Mouse (Mus musculus): ENCODE measurements around the gene Qrich1. TPM values are rescaled to one million over a fixed set of nuclear protein-coding genes. Genes with fewer than 3 reads are reported as not detected.

Qrich1 gene
- polyA plus RNA-seq, 1 experiment from 2014 or later, result 85.1 TPM

DNA sequence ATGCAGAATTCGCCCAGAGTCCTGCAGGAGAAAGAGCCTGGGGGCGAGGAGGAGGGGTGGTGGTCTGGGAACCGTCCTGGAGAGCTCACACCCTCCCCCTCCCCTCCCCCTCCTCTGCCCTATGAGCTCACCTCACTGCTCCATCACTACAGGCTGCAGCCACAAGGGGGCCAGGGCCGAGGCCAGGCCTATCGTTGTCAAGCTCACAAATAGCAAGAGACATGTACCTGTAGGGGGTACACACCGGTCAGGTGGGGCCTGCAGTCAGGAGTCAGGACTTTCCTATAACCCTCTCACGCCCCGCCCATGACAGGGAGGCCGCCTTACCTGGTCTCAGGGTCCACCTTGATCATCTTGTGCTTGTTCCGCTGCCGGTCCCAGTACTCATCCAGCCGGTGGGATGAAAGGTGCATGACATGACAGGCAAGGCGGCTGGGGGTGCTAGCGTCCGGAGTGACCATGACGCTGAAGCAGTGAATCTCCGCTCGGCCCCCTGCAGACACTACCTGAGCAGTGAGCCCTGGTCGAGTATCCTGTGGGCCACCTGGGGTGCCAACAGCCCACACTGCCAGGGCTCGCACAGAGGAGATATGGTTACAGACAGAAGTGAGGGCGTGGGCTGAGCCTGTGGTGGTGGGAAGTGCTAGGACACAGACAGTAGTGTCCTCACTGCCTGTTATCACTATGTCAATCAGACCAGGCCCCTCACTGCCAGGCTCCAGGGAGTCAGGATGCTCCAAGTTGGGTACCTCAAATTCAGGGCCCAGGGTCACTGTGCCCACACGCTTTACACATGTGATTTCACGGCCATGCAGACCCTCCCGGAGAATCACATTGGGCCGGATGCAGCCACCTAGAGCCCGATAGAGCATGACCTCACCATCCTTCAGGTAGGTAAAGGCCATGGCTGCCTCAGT, 57.4 kb downstream of the Qrich1 start:
- Histone ChIP-seq H3K36me3 (ENCODE audit: control insufficient read depth, insufficient read depth, low read length) (peaks cover 58% of the 10 kb centered on the region), H3K27ac (replicated peaks in 1 of 2; ENCODE audit: control insufficient read depth in 1 of 2, insufficient read depth in 1 of 2, low read depth in 2 of 2, low read length in 2 of 2) (no peak overlapping the region), H3K27me3 (ENCODE audit: control insufficient read depth, insufficient read depth, low read length) (no peaks in the 10 kb centered on the region), H3K9ac (ENCODE audit: low read length) (no peak overlapping the region), H3K4me3 (ENCODE audit: control insufficient read depth in 1 of 2, insufficient read depth in 1 of 2, low read depth in 1 of 2, low read length in 2 of 2) (no peak overlapping the region), H3K4me1 (ENCODE audit: control insufficient read depth in 2 of 2, insufficient read depth in 2 of 2, low read length in 2 of 2) (peaks cover 18 to 35% of the 10 kb centered on the region in 2 experiments), H3K9me3 (ENCODE audit: control insufficient read depth, low read length) (no peaks in the 10 kb centered on the region), H3K4me2 (ENCODE audit: low read length) (no peak overlapping the region)
- no peak for ATAC-seq (ENCODE audit: insufficient number of reproducible peaks, insufficient read depth, low FRiP score, low read depth)
- 47% methylated on average over 26 of the region's 26 CpGs for WGBS

GRCm38 (mm10) chr9:108574921-108575320, 58.3 kb downstream of the Qrich1 start:
- ATAC-seq (ENCODE audit: insufficient number of reproducible peaks, insufficient read depth, low FRiP score, low read depth), result no peak

DNA sequence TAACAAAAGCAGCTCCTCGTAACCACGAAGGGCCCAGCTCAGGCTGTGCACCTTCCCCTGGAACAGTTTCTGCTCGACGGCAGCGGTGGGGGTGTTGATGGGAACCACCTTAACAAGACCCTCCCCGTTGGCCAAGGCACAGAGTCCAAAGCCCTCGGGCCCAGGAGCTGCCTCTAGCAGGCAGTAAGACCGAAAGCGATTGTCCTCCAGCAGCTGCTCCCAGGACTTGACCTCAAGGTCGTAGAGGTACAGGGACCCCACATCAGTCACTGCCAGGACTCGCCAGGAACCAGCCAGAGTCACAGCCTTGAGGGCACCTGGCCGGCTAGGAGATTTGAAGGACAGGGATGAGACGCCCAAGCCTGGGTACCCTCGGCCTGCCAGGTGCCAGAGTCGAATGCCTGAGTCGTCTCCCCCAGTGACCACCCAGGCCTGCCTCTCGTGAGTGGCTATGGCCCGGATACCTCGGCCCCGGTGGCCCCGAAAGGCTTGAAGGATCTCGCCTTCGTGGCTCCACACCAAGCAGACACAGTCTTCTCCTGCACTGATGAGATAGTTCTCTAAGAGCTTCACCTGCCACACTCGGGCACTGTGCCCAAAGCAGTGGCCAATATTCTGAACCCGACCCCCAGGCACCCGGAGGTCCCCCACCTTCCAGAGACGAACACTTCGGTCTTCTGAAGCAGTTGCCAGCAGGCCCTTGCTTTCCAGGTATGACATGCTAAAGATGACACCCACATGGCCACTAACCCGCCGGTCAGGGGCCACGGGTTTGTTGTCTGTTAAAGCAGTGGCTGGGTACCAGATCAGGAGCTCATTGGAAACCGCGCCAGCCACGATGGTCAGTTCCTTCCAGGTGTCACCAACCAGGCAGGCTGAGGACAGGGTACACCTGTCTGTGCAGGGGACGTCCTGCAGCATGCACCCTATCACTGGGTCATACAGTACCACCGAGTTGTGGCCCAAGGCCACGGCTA, 59.0 kb downstream of the Qrich1 start:
- Histone ChIP-seq H3K27me3 (ENCODE audit: control insufficient read depth, insufficient read depth, low read length) (no peaks in the 10 kb centered on the region), H3K4me2 (ENCODE audit: low read length) (no peak overlapping the region), H3K4me3 (ENCODE audit: control insufficient read depth in 1 of 2, insufficient read depth in 1 of 2, low read depth in 1 of 2, low read length in 2 of 2) (no peak overlapping the region), H3K27ac (replicated peaks in 1 of 2; ENCODE audit: control insufficient read depth in 1 of 2, insufficient read depth in 1 of 2, low read depth in 2 of 2, low read length in 2 of 2) (no peak overlapping the region), H3K9me3 (ENCODE audit: control insufficient read depth, low read length) (no peaks in the 10 kb centered on the region), H3K36me3 (ENCODE audit: control insufficient read depth, insufficient read depth, low read length) (peaks cover 64% of the 10 kb centered on the region), H3K9ac (ENCODE audit: low read length) (no peak overlapping the region), H3K4me1 (ENCODE audit: control insufficient read depth in 2 of 2, insufficient read depth in 2 of 2, low read length in 2 of 2) (peaks cover 21 to 35% of the 10 kb centered on the region in 2 experiments)
- no peak for ATAC-seq (ENCODE audit: insufficient number of reproducible peaks, insufficient read depth, low FRiP score, low read depth)
- WGBS, result 87% methylated on average over 37 of the region's 37 CpGs

More at GRCm38 (mm10) chr9:108574921-108575320, 58.3 kb downstream of the Qrich1 start:
- no peak overlapping the region for H3K9ac ChIP-seq (ENCODE audit: low read length)
- peaks cover 58% of the 10 kb centered on the region for H3K36me3 ChIP-seq (ENCODE audit: control insufficient read depth, insufficient read depth, low read length)
- H3K27ac ChIP-seq (replicated peaks in 1 of 2; ENCODE audit: control insufficient read depth in 1 of 2, insufficient read depth in 1 of 2, low read depth in 2 of 2, low read length in 2 of 2), result no peak overlapping the region
- H3K27me3 ChIP-seq (ENCODE audit: control insufficient read depth, insufficient read depth, low read length), result no peaks in the 10 kb centered on the region
- H3K4me3 ChIP-seq (ENCODE audit: control insufficient read depth in 1 of 2, insufficient read depth in 1 of 2, low read depth in 1 of 2, low read length in 2 of 2), result no peak overlapping the region
- peaks cover 24 to 39% of the 10 kb centered on the region in 2 experiments for H3K4me1 ChIP-seq (ENCODE audit: control insufficient read depth in 2 of 2, insufficient read depth in 2 of 2, low read length in 2 of 2)
- H3K4me2 ChIP-seq (ENCODE audit: low read length), result no peak overlapping the region
- 89% methylated on average over 12 of the region's 12 CpGs for WGBS
- no peaks in the 10 kb centered on the region for H3K9me3 ChIP-seq (ENCODE audit: control insufficient read depth, low read length)

DNA sequence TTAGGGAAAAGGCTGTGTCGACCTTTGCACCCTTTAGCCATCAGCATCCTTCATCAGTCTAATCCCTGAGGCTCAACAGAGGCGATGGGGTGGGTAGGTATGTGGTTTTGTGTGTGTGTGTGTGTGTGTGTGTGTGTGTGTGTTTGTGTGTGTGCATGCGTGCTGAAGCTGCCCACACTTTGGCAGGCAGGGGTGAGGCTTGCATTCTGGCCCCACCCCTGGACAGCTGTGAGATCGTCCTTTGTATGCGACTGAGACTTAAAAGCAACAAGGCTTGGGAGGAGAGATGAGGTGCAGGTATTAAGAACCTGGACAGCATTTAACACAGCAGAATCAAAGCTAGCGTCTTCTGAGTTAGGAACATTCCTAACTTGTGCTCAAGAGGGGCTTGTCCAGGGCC, 60.4 kb downstream of the Qrich1 start:
- peak overlapping the region; percentile 66 for H3K4me2 ChIP-seq (ENCODE audit: low read length)
- H3K9ac ChIP-seq (ENCODE audit: low read length), result peak overlapping the region; percentile 91
- 56% methylated on average over 6 of the region's 6 CpGs for WGBS

DNA sequence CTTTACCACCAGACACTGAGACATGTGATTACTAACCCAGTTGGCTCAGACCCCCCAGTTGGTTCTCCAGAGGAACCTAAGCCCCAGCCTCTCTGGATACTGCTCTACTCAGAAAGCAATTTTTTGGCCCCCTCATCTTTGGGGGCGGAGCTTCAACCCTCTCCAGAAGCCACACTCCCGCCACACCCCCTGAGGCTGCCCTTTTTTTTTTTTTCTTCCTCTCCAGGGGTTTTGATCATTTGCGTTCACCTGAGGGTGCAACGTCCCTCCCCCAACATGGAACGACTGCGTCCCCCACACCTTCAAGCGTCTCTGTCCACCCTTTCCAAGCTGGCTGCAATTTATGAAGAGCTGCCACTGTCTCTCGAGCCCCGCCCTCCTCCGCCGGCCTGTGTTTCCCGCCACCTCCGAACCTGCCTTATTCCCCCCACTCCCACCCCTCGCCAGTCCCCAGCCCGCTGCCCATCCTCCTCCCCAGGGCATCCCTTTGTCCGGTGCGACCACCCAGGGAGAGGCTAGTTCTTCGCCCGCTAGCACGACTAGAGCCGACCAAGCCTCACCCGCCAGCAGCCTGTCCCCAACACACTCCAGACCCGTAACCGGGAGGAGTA, 61.4 kb downstream of the Qrich1 start:
- Histone ChIP-seq H3K4me3 (ENCODE audit: control insufficient read depth in 1 of 2, insufficient read depth in 1 of 2, low read depth in 1 of 2, low read length in 2 of 2) (peak overlapping the region; percentile 73 to 93), H3K36me3 (ENCODE audit: control insufficient read depth, insufficient read depth, low read length) (peaks cover 57% of the 10 kb centered on the region), H3K4me1 (ENCODE audit: control insufficient read depth in 2 of 2, insufficient read depth in 2 of 2, low read length in 2 of 2) (peaks cover 26 to 36% of the 10 kb centered on the region in 2 experiments), H3K27ac (replicated peaks in 1 of 2; ENCODE audit: control insufficient read depth in 1 of 2, insufficient read depth in 1 of 2, low read depth in 2 of 2, low read length in 2 of 2) (peak overlapping the region; percentile 92 to 94), H3K27me3 (ENCODE audit: control insufficient read depth, insufficient read depth, low read length) (no peaks in the 10 kb centered on the region), H3K9me3 (ENCODE audit: control insufficient read depth, low read length) (no peaks in the 10 kb centered on the region), H3K9ac (ENCODE audit: low read length) (peak overlapping the region; percentile 91), H3K4me2 (ENCODE audit: low read length) (peak overlapping the region; percentile 66)
- no peak; the same call in 1 of the 2 replicates for ATAC-seq (ENCODE audit: insufficient number of reproducible peaks, insufficient read depth, low FRiP score, low read depth)
- under 1% methylated on average over 24 of the region's 24 CpGs for WGBS

More for the DNA sequence above, 60.4 kb downstream of the Qrich1 start:
- H3K4me3 ChIP-seq (ENCODE audit: control insufficient read depth in 1 of 2, insufficient read depth in 1 of 2, low read depth in 1 of 2, low read length in 2 of 2), result peak overlapping the region in 1 of 2 experiments; percentile 73; a peak in 2 of 4 replicates
- H3K36me3 ChIP-seq (ENCODE audit: control insufficient read depth, insufficient read depth, low read length), result peaks cover 61% of the 10 kb centered on the region
- no peak for ATAC-seq (ENCODE audit: insufficient number of reproducible peaks, insufficient read depth, low FRiP score, low read depth)
- H3K27me3 ChIP-seq (ENCODE audit: control insufficient read depth, insufficient read depth, low read length), result no peaks in the 10 kb centered on the region
- no peaks in the 10 kb centered on the region for H3K9me3 ChIP-seq (ENCODE audit: control insufficient read depth, low read length)
- H3K27ac ChIP-seq (replicated peaks in 1 of 2; ENCODE audit: control insufficient read depth in 1 of 2, insufficient read depth in 1 of 2, low read depth in 2 of 2, low read length in 2 of 2), result no peak overlapping the region
- peaks cover 21 to 32% of the 10 kb centered on the region in 2 experiments for H3K4me1 ChIP-seq (ENCODE audit: control insufficient read depth in 2 of 2, insufficient read depth in 2 of 2, low read length in 2 of 2)

DNA sequence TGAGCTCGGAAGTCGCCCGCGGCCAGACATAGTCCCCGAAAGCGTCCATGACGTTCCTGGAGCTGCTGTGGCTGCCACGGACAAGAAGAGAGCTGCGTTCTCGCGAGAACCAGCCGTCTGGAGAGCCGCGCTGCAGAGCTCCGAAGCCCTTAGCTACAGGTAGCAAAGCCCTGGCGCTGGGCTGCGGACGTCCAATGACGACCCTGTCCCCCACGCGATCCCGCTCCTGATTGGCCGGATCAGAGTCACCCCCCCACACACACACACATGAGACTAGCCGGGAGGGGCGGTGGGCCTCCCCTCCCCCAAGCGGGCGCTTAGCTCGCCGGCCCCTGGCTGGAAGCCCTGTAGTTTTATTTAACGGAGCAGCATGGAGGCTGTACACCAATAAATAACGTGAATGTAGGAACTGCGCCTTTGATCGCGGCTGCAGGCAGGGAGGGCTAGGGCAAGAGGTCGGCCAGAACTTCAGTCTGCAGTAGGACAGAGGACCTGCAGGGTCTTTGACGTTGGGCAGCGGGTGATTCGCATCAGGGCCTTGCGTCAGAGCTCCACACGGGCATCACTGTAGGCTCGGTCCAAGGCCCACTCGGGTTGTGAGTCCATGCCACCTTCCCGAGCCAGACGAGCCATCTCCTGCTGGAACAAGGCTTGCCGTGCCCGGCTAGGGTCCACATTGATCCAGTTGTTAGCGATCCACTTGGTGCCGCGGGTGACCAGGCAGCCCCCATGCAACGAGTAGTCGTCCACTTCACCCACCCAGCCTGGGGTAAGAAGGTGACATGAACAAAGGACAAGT, 62.1 kb downstream of the Qrich1 start, which contains the start of gene Wdr6:
TSS of gene Wdr6 (minus strand) at position 195 of the 799 bp plus-strand sequence.
- H3K4me1 ChIP-seq (ENCODE audit: control insufficient read depth in 2 of 2, insufficient read depth in 2 of 2, low read length in 2 of 2), result peaks cover 32 to 43% of the 10 kb centered on the region in 2 experiments

More for the DNA sequence above, 62.1 kb downstream of the Qrich1 start, which contains the start of gene Wdr6:
- no peaks in the 10 kb centered on the region for H3K27me3 ChIP-seq (ENCODE audit: control insufficient read depth, insufficient read depth, low read length)
- H3K36me3 ChIP-seq (ENCODE audit: control insufficient read depth, insufficient read depth, low read length), result peaks cover 50% of the 10 kb centered on the region
- peak within 1 kb of the TSS; percentile 91 for H3K9ac ChIP-seq (ENCODE audit: low read length)
- peak within 1 kb of the TSS; percentile 66 for H3K4me2 ChIP-seq (ENCODE audit: low read length)
- peak; percentile 95 for ATAC-seq (ENCODE audit: insufficient number of reproducible peaks, insufficient read depth, low FRiP score, low read depth)
- 7% methylated on average over 51 of the region's 51 CpGs for WGBS
- no peaks in the 10 kb centered on the region for H3K9me3 ChIP-seq (ENCODE audit: control insufficient read depth, low read length)
- H3K4me3 ChIP-seq (ENCODE audit: control insufficient read depth in 1 of 2, insufficient read depth in 1 of 2, low read depth in 1 of 2, low read length in 2 of 2), result peak within 1 kb of the TSS; percentile 73 to 93
- H3K27ac ChIP-seq (replicated peaks in 1 of 2; ENCODE audit: control insufficient read depth in 1 of 2, insufficient read depth in 1 of 2, low read depth in 2 of 2, low read length in 2 of 2), result peak within 1 kb of the TSS; percentile 92 to 94

Data from heart, embryonic 14.5 days (tissue).